Mouse (Mus musculus) forebrain, embryonic 15.5 days (tissue): Measurements from ENCODE around the gene Lalba. TPM values are rescaled to one million over a fixed set of nuclear protein-coding genes. Genes with fewer than 3 reads are reported as not detected.

Source experiments
- microRNA-seq: library from miRNA; unstranded; fragments of <30 nt; microRNA quantifications from one replicate; pipeline ENCODE4, GENCODE M21; 2016
- polyA plus RNA-seq: library from polyadenylated mRNA; unstranded; fragments of >200 nt; fragmentation: Nextera tagmentation; extraction: Ambion mirVana; gene quantifications from 2 replicates; pipeline ENCODE4 v1.2.1, GENCODE M21; 2015

Gene Lalba
- polyA plus RNA-seq, 1 experiment from 2014 or later: not detected

Small RNA genes lying within 50 kb of the gene (microRNA-seq; reads per million reads assigned to microRNA genes)
- 0.66 reads per million for gene Mir1291

Other genes starting within 250 kb of the Lalba start
- not detected in 2 replicates for gene Olfr286, start 248.3 kb downstream of the Lalba start, polyA plus RNA-seq
- gene H1fnt, start 225.4 kb downstream of the Lalba start, polyA plus RNA-seq: not detected in 2 replicates
- 3.3 and 4.2 TPM in 2 replicates for gene Zfp641, start 186.6 kb downstream of the Lalba start, polyA plus RNA-seq
- not detected in 2 replicates for gene Olfr285, start 165.4 kb downstream of the Lalba start, polyA plus RNA-seq
- not detected in 2 replicates for gene Olfr284, start 141.7 kb downstream of the Lalba start, polyA plus RNA-seq
- gene Olfr283, start 101.8 kb downstream of the Lalba start, polyA plus RNA-seq: not detected in 2 replicates
- not detected in 2 replicates for gene Olfr282, start 51.5 kb downstream of the Lalba start, polyA plus RNA-seq
- gene Olfr281, start 30.1 kb downstream of the Lalba start, polyA plus RNA-seq: not detected in 2 replicates
- not detected in 2 replicates for gene OR5BS1P, start 12.8 kb downstream of the Lalba start, polyA plus RNA-seq
- not detected in 2 replicates for gene Olfr279, start 9.7 kb upstream of the Lalba start, polyA plus RNA-seq
- gene Kansl2, start 51.5 kb upstream of the Lalba start, polyA plus RNA-seq: 140 and 152 TPM in 2 replicates
- 66.5 and 72.0 TPM in 2 replicates for gene Ccnt1, start 88.2 kb upstream of the Lalba start, polyA plus RNA-seq
- gene 4930415O20Rik, start 88.3 kb upstream of the Lalba start, polyA plus RNA-seq: 0.56 TPM in 1 of 2 replicates, not detected in the other
- gene Adcy6, start 127.4 kb upstream of the Lalba start, polyA plus RNA-seq: 12.5 and 13.8 TPM in 2 replicates
- gene Cacnb3, start 148.1 kb upstream of the Lalba start, polyA plus RNA-seq: 134 and 138 TPM in 2 replicates
- 23.5 and 25.0 TPM in 2 replicates for gene Ddx23, start 180.2 kb upstream of the Lalba start, polyA plus RNA-seq
- 11.0 and 12.8 TPM in 2 replicates for gene Rnd1, start 194.7 kb upstream of the Lalba start, polyA plus RNA-seq
- gene Ccdc65, start 225.5 kb upstream of the Lalba start, polyA plus RNA-seq: 2.3 and 4.3 TPM in 2 replicates
- gene Fkbp11, start 245.5 kb upstream of the Lalba start, polyA plus RNA-seq: 3.5 and 3.6 TPM in 2 replicates